Comparison of ENCODE assay signal across 20 mouse cellular contexts in the genomic region with DNA sequence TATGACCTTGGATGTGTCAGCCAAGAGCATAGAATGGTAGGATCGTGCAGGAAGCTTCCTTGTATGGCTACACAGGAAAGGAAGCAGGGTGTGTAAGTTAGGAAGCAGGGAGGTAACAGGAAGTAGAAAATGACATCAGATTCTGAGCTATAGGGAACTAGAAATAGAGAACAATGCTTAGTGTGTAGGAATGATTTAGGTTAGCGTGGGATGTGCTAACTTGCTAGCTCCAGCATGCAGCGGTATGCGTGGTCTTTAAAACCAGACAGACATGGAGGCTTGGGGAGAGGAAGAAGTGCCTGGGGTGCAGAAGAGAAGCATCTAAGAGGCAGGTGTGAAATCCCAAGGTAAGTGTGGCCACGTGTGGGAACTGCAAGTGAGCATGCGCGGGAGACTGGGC. TPM values are rescaled to one million over a fixed set of nuclear protein-coding genes. Genes with fewer than 3 reads are reported as not detected.
DNase-seq lines count a peak whose midpoint lies in the region; ATAC-seq and TF ChIP-seq lines count a peak whose summit lies in the region.
"Had no signal": no experiment of that assay in that cellular context is flagged by ENCODE, and none has a peak within 500 bp of the region (broad histone marks: within the 10 kb centered on the region; RNA-seq: fewer than 3 reads in every experiment).

No protein-coding gene starts in this region.

- no peaks in the 10 kb centered on the region for H3K36me3 ChIP-seq in liver, postnatal 0 days (replicated peaks; ENCODE audit: insufficient read depth, low read length)
- H3K36me3 ChIP-seq in liver, embryonic 11.5 days (ENCODE audit: control insufficient read depth, insufficient read depth, low read length), result no peaks in the 10 kb centered on the region
- H3K36me3 ChIP-seq: embryonic facial prominence, embryonic 15.5 days; forebrain, embryonic 15.5 days; G1E; hindbrain, embryonic 13.5 days; liver, embryonic 13.5 days; midbrain, embryonic 13.5 days had no signal

- H3K27me3 ChIP-seq in liver, postnatal 0 days (ENCODE audit: insufficient read depth, low read length), result no peaks in the 10 kb centered on the region
- H3K27me3 ChIP-seq in liver, embryonic 11.5 days (replicated peaks; ENCODE audit: control insufficient read depth, insufficient read depth, low read length), result no peaks in the 10 kb centered on the region
- H3K27me3 ChIP-seq: embryonic facial prominence, embryonic 15.5 days; forebrain, embryonic 15.5 days; hindbrain, embryonic 13.5 days; liver, embryonic 13.5 days; midbrain, embryonic 13.5 days had no signal

- intact Hi-C loops in heart, postnatal 25 days (cut with DNase I), result no loop called here
- intact Hi-C loops in heart, postnatal 14 days (cut with DNase I), result no loop called here

- DNase-seq in heart, adult 8-10 months (ENCODE audit: low spot score), result peak; percentile 12
- DNase-seq in heart, postnatal 25 days (ENCODE audit: low spot score), result no peak
- DNase-seq in liver, postnatal 0 days, result no peak
- no peak for DNase-seq in liver, embryonic 11.5 days (ENCODE audit: low spot score)
- DNase-seq in heart, postnatal 14 days, result peak; percentile 8
- DNase-seq in telencephalon, adult 2 months (ENCODE audit: low read depth, low spot score), result peak; percentile 38
- no peak for DNase-seq in spleen, postnatal 4 days (ENCODE audit: low spot score in 2 of 2)
- DNase-seq: adrenal gland, postnatal 25 days; cerebellum, adult 18-20 months; gastrocnemius, postnatal 25 days; kidney, postnatal 10 days; layer of hippocampus, postnatal 36 days; liver, embryonic 13.5 days had no signal

- peak overlapping the region; percentile 23; the same call in 1 of the 2 replicates for H3K4me2 ChIP-seq in liver, postnatal 0 days (ENCODE audit: low read depth, low read length)
- no peak overlapping the region for H3K4me2 ChIP-seq in liver, embryonic 11.5 days
- H3K4me2 ChIP-seq: embryonic facial prominence, embryonic 15.5 days; forebrain, embryonic 15.5 days; hindbrain, embryonic 13.5 days; liver, embryonic 13.5 days; midbrain, embryonic 13.5 days had no signal

- H3K4me1 ChIP-seq in liver, postnatal 0 days (ENCODE audit: insufficient read depth), result 0 out of 2 replicates have a peak, but pooled peaks cover 3% of the 10 kb centered on the region
- H3K4me1 ChIP-seq in liver, embryonic 11.5 days (replicated peaks; ENCODE audit: control insufficient read depth, insufficient read depth, low read length), result no peaks in the 10 kb centered on the region
- H3K4me1 ChIP-seq: embryonic facial prominence, embryonic 15.5 days; forebrain, embryonic 15.5 days; hindbrain, embryonic 13.5 days; liver, embryonic 13.5 days; midbrain, embryonic 13.5 days had no signal

- TF ChIP-seq EP300 in liver, postnatal 0 days (IDR thresholded peaks at IDR 0.05; ENCODE audit: low read depth), result no peak

- H3K27ac ChIP-seq in liver, postnatal 0 days (ENCODE audit: low read depth), result no peak overlapping the region
- no peak overlapping the region for H3K27ac ChIP-seq in liver, embryonic 11.5 days (ENCODE audit: low read depth, low read length)
- H3K27ac ChIP-seq: embryonic facial prominence, embryonic 15.5 days; forebrain, embryonic 15.5 days; hindbrain, embryonic 13.5 days; liver, embryonic 13.5 days; midbrain, embryonic 13.5 days; stomach, postnatal 0 days had no signal

- WGBS in liver, postnatal 0 days (ENCODE audit: insufficient replicate concordance), result 44% methylated on average over 7 of the region's 7 CpGs
- 68% methylated on average over 7 of the region's 7 CpGs for WGBS in liver, embryonic 11.5 days

- H3K9ac ChIP-seq in liver, postnatal 0 days (replicated peaks), result no peak overlapping the region
- H3K9ac ChIP-seq in liver, embryonic 11.5 days (ENCODE audit: low read depth, low read length), result no peak overlapping the region
- H3K9ac ChIP-seq: embryonic facial prominence, embryonic 15.5 days; forebrain, embryonic 15.5 days; hindbrain, embryonic 13.5 days; liver, embryonic 13.5 days; midbrain, embryonic 13.5 days had no signal

- H3K4me3 ChIP-seq in liver, postnatal 0 days (ENCODE audit: low read depth, low read length), result no peak overlapping the region
- H3K4me3 ChIP-seq in liver, embryonic 11.5 days (ENCODE audit: low read depth, low read length), result no peak overlapping the region
- H3K4me3 ChIP-seq: embryonic facial prominence, embryonic 15.5 days; forebrain, embryonic 15.5 days; hindbrain, embryonic 13.5 days; liver, embryonic 13.5 days; midbrain, embryonic 13.5 days had no signal

- TF ChIP-seq CTCF in liver, postnatal 0 days (IDR thresholded peaks at IDR 0.05; ENCODE audit: low read depth), result no peak

- no peaks in the 10 kb centered on the region for H3K9me3 ChIP-seq in liver, postnatal 0 days (ENCODE audit: low read length)
- no peaks in the 10 kb centered on the region for H3K9me3 ChIP-seq in liver, embryonic 11.5 days (ENCODE audit: control insufficient read depth, low read length)
- H3K9me3 ChIP-seq: embryonic facial prominence, embryonic 15.5 days; forebrain, embryonic 15.5 days; G1E; hindbrain, embryonic 13.5 days; liver, embryonic 13.5 days; midbrain, embryonic 13.5 days had no signal

- no peak for ATAC-seq in liver, postnatal 0 days
- ATAC-seq in liver, embryonic 11.5 days (replicated peaks; ENCODE audit: low FRiP score), result no peak
- ATAC-seq: forebrain, embryonic 15.5 days; intestine, postnatal 0 days; midbrain, embryonic 13.5 days had no signal

RNA-seq across cellular contexts. Expression of a gene that starts 24.7 kb away (rescaled TPM):
- total RNA-seq in heart, adult 8-10 months (2022), result 1 to 10 TPM in 1 of 4 experiments, under 1 TPM in 3; 0.37 to 1.6 (median 0.87) TPM
- total RNA-seq in heart, postnatal 25 days (2021), result 1 to 10 TPM in 1 of 2 experiments, under 1 TPM in 1; 0.86 to 1.7 TPM
- 0.89 and 1.4 TPM in 2 replicates for polyA plus RNA-seq in liver, postnatal 0 days (2015; fragmentation: Nextera tagmentation; extraction: Ambion mirVana)
- polyA plus RNA-seq in liver, embryonic 11.5 days (2014; fragmentation: Nextera tagmentation; extraction: Ambion mirVana), result 1.7 and 2.3 TPM in 2 replicates
- total RNA-seq in heart, postnatal 14 days (2021), result 1 to 10 TPM; 2.0 to 2.7 TPM
- polyA plus RNA-seq: forebrain, embryonic 15.5 days; hindbrain, embryonic 13.5 days had no signal

Comparison
In these comparisons a context has a peak if more than half of its experiments do, and no peak if none do; other contexts are left out.
1. DNase-seq: peak in heart, adult 8-10 months (single experiment), heart, postnatal 14 days (2 of 2) and telencephalon, adult 2 months (single experiment); none in heart, postnatal 25 days (single experiment), liver, postnatal 0 days (single experiment), liver, embryonic 11.5 days (single experiment) and spleen, postnatal 4 days (0 of 2).